Mouse (Mus musculus): ENCODE results near the gene Zfp414.

The Zfp414 gene

GRCm38 (mm10) chr17:33666813-33667212, 37.9 kb downstream of the Zfp414 start:
- DNase-seq, result no peak

- no peak for DNase-seq
Observed at GRCm38 (mm10) chr17:33669681-33670080, 40.8 kb downstream of the Zfp414 start.

GRCm38 (mm10) chr17:33673837-33674236, 44.9 kb downstream of the Zfp414 start:
- DNase-seq, result no peak

- DNase-seq, result no peak
Observed at GRCm38 (mm10) chr17:33675452-33675851, 46.6 kb downstream of the Zfp414 start.

- no peak for DNase-seq
Observed at GRCm38 (mm10) chr17:33676086-33676485, 47.2 kb downstream of the Zfp414 start.

DNA sequence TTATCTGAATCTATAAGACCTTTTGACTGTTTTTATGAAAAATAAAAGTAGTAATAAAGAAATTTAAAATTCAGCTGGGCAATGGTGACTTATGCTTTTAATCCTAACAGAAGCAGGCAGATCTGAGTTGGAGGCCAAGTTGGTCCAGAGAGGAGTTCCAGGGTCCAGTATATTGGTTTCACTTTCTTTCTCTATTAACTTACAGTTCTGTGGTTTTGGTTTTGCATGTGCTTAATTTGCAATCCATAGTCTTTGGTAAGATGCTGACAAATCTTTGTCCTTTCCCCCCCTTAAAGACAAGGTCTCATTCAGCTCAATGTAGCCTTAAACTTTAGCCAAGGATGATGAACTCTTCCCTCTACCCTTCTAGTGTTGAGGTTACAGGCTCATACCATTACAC, 49.9 kb downstream of the Zfp414 start:
- no peak for DNase-seq
